Mouse (Mus musculus) left cerebral cortex, adult 11 months (tissue): ENCODE measurements around the gene Ttc1.

ENCODE experiments used
- DNase-seq: peaks from one replicate; pipeline ENCODE4 v3.0.0; 2022; ENCODE audit warnings: low spot score

The Ttc1 gene

DNA sequence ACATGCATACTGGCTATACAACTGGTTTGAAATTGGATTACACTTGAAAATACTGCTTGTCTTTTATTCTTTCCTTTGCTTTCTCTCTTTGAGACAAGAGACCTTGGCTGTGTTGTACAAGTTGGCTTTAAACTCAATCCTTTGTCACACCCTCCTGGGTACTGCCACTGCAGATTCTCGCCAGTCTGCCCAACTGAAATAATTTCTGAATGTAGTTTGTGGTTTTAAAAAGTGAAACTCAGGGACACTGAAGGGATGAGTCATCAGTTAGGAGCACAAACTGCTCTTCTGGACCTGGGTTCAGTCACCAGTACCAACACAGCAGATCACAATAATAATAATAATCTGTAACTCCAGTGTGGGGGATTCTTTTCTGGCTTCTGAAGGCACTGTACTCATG, 44.3 kb downstream of the Ttc1 start:
- DNase-seq = no peak

GRCm38 (mm10) chr11:43700291-43700690, 47.5 kb downstream of the Ttc1 start:
- DNase-seq = no peak

DNA sequence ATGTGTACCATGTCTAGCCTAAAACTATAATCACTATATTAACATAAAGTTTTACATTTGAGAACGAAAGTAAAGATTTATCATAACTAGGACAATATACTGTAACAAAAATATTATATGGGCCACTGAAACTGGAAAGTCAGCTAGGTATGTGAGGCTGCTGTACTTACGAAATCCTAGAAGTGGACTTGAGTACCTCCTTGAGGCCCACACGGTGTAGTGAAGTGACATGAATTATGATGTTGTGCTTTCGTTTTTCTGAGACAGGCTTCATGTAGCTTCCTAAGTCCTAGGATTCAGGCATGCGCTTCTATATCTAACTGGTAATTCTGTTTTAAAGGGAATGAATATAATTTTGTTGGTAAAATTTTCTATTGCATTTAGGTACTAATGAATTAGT, 49.2 kb downstream of the Ttc1 start:
- no peak for DNase-seq

GRCm38 (mm10) chr11:43696623-43697022, 51.2 kb downstream of the Ttc1 start:
- no peak for DNase-seq

DNA sequence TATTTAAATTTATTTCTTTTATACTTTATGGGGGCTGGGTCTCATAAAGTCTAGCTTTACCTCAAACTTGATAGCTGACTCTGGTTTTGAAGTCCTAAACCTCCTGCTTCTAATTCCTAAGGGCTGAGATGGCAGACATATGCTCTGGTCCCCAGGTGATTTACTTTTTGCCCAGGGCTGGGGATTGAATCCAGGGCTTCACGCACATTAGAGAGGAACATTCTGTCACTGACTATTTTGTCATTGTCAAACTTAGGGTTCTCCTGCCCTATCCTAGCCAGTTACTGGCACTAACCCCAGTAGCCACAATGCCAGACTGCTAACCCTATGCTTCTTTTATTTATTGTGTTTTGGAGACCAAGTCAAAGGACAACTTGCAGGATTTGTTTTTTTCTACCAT, 59.0 kb downstream of the Ttc1 start:
- DNase-seq = no peak

DNA sequence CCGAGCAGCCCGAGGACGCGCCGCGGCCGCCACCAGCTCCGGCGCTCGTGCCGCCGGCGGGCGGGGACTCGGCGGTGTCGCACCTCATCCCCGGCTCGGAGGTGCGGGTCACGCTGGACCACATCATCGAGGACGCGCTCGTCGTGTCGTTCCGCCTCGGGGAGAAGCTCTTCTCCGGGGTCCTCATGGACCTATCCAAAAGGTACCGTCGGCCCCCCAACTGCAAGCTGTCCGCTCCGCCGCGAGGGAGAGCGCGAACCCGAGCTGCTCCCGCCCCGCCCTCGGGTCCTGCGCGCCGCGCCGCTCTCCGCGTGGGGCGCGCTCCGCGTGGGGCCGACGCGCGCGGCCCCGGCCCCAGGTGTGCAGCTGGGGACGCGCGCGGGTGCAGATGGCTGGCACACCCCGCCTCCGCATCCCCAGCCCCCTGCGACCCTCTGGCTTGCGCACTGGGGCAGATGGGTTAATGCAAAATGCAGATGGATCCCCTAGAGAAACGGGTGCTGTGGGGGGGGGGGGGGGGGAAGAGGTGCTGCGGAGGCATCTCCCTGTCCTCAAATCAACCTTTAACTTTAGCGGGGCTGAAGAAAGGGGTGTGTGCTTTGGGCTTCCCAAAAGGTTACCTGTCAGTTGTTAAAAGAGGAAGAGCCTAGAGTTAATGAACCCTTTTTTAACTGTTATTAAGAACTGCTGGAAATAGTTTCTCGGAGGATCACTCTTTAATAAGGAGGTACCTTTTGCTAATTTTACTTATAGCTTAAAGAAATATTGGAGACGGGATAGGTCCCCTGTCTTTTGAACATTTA, 65.2 kb downstream of the Ttc1 start:
- DNase-seq = peak; percentile 36

DNA sequence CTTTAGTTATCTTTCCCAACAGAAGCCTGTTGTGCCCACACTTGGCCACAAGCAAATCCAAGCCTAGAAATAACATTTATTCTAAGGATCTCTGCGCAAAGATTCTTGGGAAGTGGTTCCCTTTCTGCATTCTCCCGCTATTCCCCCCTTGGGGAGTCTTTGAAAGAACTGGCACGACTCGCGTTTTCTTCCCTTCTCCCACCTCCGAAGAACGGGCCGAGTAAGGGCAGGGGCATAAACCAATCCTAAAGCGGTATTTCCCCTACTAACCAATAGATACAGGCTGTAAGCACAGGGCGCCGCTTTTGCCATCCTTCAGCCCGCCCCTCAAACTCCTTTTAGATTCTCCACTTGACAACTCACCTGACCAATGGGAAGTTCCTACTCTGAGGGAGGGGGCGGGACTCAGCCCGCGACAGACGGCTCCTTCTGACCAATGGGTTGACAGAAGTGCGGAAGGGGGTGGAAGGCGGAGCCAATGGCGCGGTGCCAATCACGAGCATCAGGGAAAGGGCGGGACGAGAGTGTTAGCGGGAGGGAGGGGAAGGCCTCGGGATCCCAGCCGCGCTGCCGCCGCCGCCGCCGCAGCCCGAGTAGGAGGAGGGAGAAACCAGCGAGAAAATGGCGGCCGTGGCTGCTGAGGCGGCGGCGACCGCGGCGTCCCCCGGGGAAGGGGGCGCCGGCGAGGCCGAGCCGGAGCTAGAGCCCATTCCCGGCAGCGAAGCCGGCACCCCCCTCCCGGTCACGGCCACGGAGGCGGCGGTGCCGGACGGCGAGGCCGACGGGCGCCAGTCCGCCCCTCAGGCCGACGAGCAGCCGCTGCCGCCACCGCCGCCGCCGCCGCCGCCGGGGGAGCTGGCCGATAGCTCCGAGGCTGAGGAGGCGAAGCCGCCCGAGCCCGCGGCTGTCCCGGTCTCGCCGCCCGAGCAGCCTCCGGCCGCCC, 66.1 kb downstream of the Ttc1 start, which contains the start of gene Pwwp2a:
TSS of gene Pwwp2a (plus strand) at position 527 of the 943 bp plus-strand sequence.
- DNase-seq = peak; percentile 93
